Mouse (Mus musculus): Measurements from ENCODE around the gene Ncf2. TPM values are rescaled to one million over a fixed set of nuclear protein-coding genes. Genes with fewer than 3 reads are reported as not detected.

Ncf2 gene
- polyA plus RNA-seq, 1 experiment = 1.6 TPM

- peaks cover 89% of the 10 kb centered on the region for H3K36me3 ChIP-seq (ENCODE audit: control insufficient read depth, insufficient read depth, low read length, poor library complexity, severe bottlenecking)
- no peak overlapping the region for H3K9ac ChIP-seq (ENCODE audit: low read depth, poor library complexity, severe bottlenecking)
Observed at GRCm38 (mm10) chr1:152844634-152845033, 44.6 kb downstream of the Ncf2 start.

GRCm38 (mm10) chr1:152845211-152845730 is 45.3 kb downstream of the Ncf2 start:
- H3K36me3 ChIP-seq (ENCODE audit: control insufficient read depth, insufficient read depth, low read length, poor library complexity, severe bottlenecking) = peaks cover 88% of the 10 kb centered on the region
- H3K27ac ChIP-seq (ENCODE audit: insufficient read depth, low read length) = peak overlapping the region; percentile 56; the same call in 1 of the 2 replicates
- TF ChIP-seq POLR2A (IDR thresholded peaks at IDR 0.05; ENCODE audit: insufficient read depth, low read length) (no peak), EP300 (IDR thresholded peaks at IDR 0.05; ENCODE audit: insufficient read depth, low read depth, low read length) (peak; percentile 63; the same call in 1 of the 2 replicates), CTCF (IDR thresholded peaks at IDR 0.05; ENCODE audit: low read depth, low read length) (no peak)
- peaks cover 2% of the 10 kb centered on the region for H3K4me1 ChIP-seq (ENCODE audit: control insufficient read depth, insufficient read depth, low read length)
- H3K9me3 ChIP-seq (replicated peaks; ENCODE audit: control insufficient read depth, insufficient read depth, low read length, poor library complexity, severe bottlenecking) = no peaks in the 10 kb centered on the region
- H3K27me3 ChIP-seq (ENCODE audit: control insufficient read depth, insufficient read depth, low read length, poor library complexity, severe bottlenecking) = no peaks in the 10 kb centered on the region
- no peak overlapping the region for H3K9ac ChIP-seq (ENCODE audit: low read depth, poor library complexity, severe bottlenecking)
- no peak overlapping the region for H3K4me3 ChIP-seq (ENCODE audit: low read depth, low read length)

More at GRCm38 (mm10) chr1:152844634-152845033, 44.6 kb downstream of the Ncf2 start:
- Histone ChIP-seq H3K9me3 (replicated peaks; ENCODE audit: control insufficient read depth, insufficient read depth, low read length, poor library complexity, severe bottlenecking) (no peaks in the 10 kb centered on the region), H3K27ac (ENCODE audit: insufficient read depth, low read length) (no peak overlapping the region), H3K4me3 (ENCODE audit: low read depth, low read length) (no peak overlapping the region), H3K4me1 (ENCODE audit: control insufficient read depth, insufficient read depth, low read length) (peaks cover 4% of the 10 kb centered on the region), H3K27me3 (ENCODE audit: control insufficient read depth, insufficient read depth, low read length, poor library complexity, severe bottlenecking) (no peaks in the 10 kb centered on the region)
- TF ChIP-seq CTCF (IDR thresholded peaks at IDR 0.05; ENCODE audit: low read depth, low read length) = no peak
- TF ChIP-seq POLR2A (IDR thresholded peaks at IDR 0.05; ENCODE audit: insufficient read depth, low read length) = no peak
- TF ChIP-seq EP300 (IDR thresholded peaks at IDR 0.05; ENCODE audit: insufficient read depth, low read depth, low read length) = no peak

GRCm38 (mm10) chr1:152846856-152847255 is 46.9 kb downstream of the Ncf2 start:
- no peak for TF ChIP-seq POLR2A (IDR thresholded peaks at IDR 0.05; ENCODE audit: insufficient read depth, low read length)
- TF ChIP-seq CTCF (IDR thresholded peaks at IDR 0.05; ENCODE audit: low read depth, low read length) = no peak
- TF ChIP-seq EP300 (IDR thresholded peaks at IDR 0.05; ENCODE audit: insufficient read depth, low read depth, low read length) = no peak
- Histone ChIP-seq H3K36me3 (ENCODE audit: control insufficient read depth, insufficient read depth, low read length, poor library complexity, severe bottlenecking) (peaks cover 88% of the 10 kb centered on the region), H3K9me3 (replicated peaks; ENCODE audit: control insufficient read depth, insufficient read depth, low read length, poor library complexity, severe bottlenecking) (no peaks in the 10 kb centered on the region), H3K27ac (ENCODE audit: insufficient read depth, low read length) (0 out of 2 replicates have a peak overlapping the region, but pooled peaks have one; percentile 44), H3K9ac (ENCODE audit: low read depth, poor library complexity, severe bottlenecking) (no peak overlapping the region), H3K4me1 (ENCODE audit: control insufficient read depth, insufficient read depth, low read length) (peaks cover 2% of the 10 kb centered on the region), H3K27me3 (ENCODE audit: control insufficient read depth, insufficient read depth, low read length, poor library complexity, severe bottlenecking) (no peaks in the 10 kb centered on the region), H3K4me3 (ENCODE audit: low read depth, low read length) (no peak overlapping the region)

- Histone ChIP-seq H3K9me3 (replicated peaks; ENCODE audit: control insufficient read depth, insufficient read depth, low read length, poor library complexity, severe bottlenecking) (no peaks in the 10 kb centered on the region), H3K27me3 (ENCODE audit: control insufficient read depth, insufficient read depth, low read length, poor library complexity, severe bottlenecking) (no peaks in the 10 kb centered on the region), H3K4me3 (ENCODE audit: low read depth, low read length) (no peak overlapping the region), H3K36me3 (ENCODE audit: control insufficient read depth, insufficient read depth, low read length, poor library complexity, severe bottlenecking) (peaks cover 50% of the 10 kb centered on the region), H3K4me1 (ENCODE audit: control insufficient read depth, insufficient read depth, low read length) (no peaks in the 10 kb centered on the region), H3K27ac (ENCODE audit: insufficient read depth, low read length) (no peak overlapping the region), H3K9ac (ENCODE audit: low read depth, poor library complexity, severe bottlenecking) (no peak overlapping the region)
- TF ChIP-seq EP300 (IDR thresholded peaks at IDR 0.05; ENCODE audit: insufficient read depth, low read depth, low read length) (no peak), CTCF (IDR thresholded peaks at IDR 0.05; ENCODE audit: low read depth, low read length) (no peak), POLR2A (IDR thresholded peaks at IDR 0.05; ENCODE audit: insufficient read depth, low read length) (no peak)
Observed at GRCm38 (mm10) chr1:152869901-152870300, 69.9 kb downstream of the Ncf2 start.

- TF ChIP-seq EP300 (IDR thresholded peaks at IDR 0.05; ENCODE audit: insufficient read depth, low read depth, low read length) = no peak
- TF ChIP-seq POLR2A (IDR thresholded peaks at IDR 0.05; ENCODE audit: insufficient read depth, low read length) = no peak
- no peak for TF ChIP-seq CTCF (IDR thresholded peaks at IDR 0.05; ENCODE audit: low read depth, low read length)
- Histone ChIP-seq H3K9me3 (replicated peaks; ENCODE audit: control insufficient read depth, insufficient read depth, low read length, poor library complexity, severe bottlenecking) (no peaks in the 10 kb centered on the region), H3K9ac (ENCODE audit: low read depth, poor library complexity, severe bottlenecking) (no peak overlapping the region), H3K27me3 (ENCODE audit: control insufficient read depth, insufficient read depth, low read length, poor library complexity, severe bottlenecking) (no peaks in the 10 kb centered on the region), H3K4me3 (ENCODE audit: low read depth, low read length) (no peak overlapping the region), H3K4me1 (ENCODE audit: control insufficient read depth, insufficient read depth, low read length) (no peaks in the 10 kb centered on the region), H3K36me3 (ENCODE audit: control insufficient read depth, insufficient read depth, low read length, poor library complexity, severe bottlenecking) (peaks cover 39% of the 10 kb centered on the region), H3K27ac (ENCODE audit: insufficient read depth, low read length) (no peak overlapping the region)
Observed at GRCm38 (mm10) chr1:152871031-152871430, 71.0 kb downstream of the Ncf2 start.

Other genes with a start within 250 kb of the Ncf2 start
- gene Apobec4, start 49.6 kb upstream of the Ncf2 start, polyA plus RNA-seq (2011; ENCODE audit: insufficient read depth, insufficient read length, low read depth, missing spikeins) = not detected in 2 replicates
- gene Rgl1, start 33.8 kb upstream of the Ncf2 start, polyA plus RNA-seq (2011; ENCODE audit: insufficient read depth, insufficient read length, low read depth, missing spikeins) = 3.0 and 5.4 TPM in 2 replicates
- gene Arpc5, start 33.7 kb upstream of the Ncf2 start, polyA plus RNA-seq (2011; ENCODE audit: insufficient read depth, insufficient read length, low read depth, missing spikeins) = 108 and 113 TPM in 2 replicates
- gene Smg7, start 102.5 kb downstream of the Ncf2 start, polyA plus RNA-seq (2011; ENCODE audit: insufficient read depth, insufficient read length, low read depth, missing spikeins) = 144 and 156 TPM in 2 replicates
- gene Nmnat2, start 154.8 kb downstream of the Ncf2 start, polyA plus RNA-seq (2011; ENCODE audit: insufficient read depth, insufficient read length, low read depth, missing spikeins) = 31.1 and 35.6 TPM in 2 replicates

Measured in ES-Bruce4 (cell line).